Mouse (Mus musculus) E14TG2a.4 (cell line): ENCODE measurements around the gene Mllt11.

Experiments
- CTCF ChIP-seq: conservative IDR thresholded peaks from 2 replicates; pipeline ENCODE4 v1.5.1; 2014; ENCODE audit warnings: low read length
- NANOG ChIP-seq: IDR thresholded peaks from 2 replicates; pipeline ENCODE4 v1.6.1; 2014; ENCODE audit warnings: borderline replicate concordance, low read length, mixed read lengths
- POU5F1 ChIP-seq: IDR thresholded peaks from 2 replicates; pipeline ENCODE4 v1.6.1; 2014; ENCODE audit warnings: low read length, borderline replicate concordance

DNA sequence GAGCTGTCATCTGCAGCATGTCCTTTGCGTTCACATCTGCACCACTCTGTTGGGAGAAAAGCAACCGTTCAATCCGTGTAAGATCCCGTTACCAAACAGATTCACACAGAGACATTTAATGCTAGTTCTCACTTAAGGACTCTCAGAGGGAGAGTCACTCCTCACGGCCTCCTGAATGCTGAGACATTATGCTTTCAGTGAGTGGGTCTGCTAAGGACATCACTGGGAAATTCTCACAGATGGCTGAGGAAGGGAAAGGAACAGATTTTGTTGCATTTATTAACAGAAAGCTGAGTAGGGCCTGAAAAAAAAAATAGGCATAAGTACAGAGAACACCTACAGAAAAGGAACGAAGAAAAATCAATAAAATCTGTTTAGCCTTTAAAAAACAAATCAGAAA lies 28.1 kb downstream of the Mllt11 start:
- TF ChIP-seq CTCF, result no peak
- no peak for TF ChIP-seq POU5F1
- no peak for TF ChIP-seq NANOG
